Mouse (Mus musculus) T-helper 2 cell (primary cell): ENCODE measurements around the gene Ccdc107.

ENCODE experiments used
- in situ Hi-C: fragments of 300-600 bp; cut with MboI, MseI; formaldehyde crosslinking; loops from one replicate; pipeline ENCODE4 v1.15.1; 2025; ENCODE audit warnings: high pct_unique_total_duplicates

The Ccdc107 gene

GRCm38 (mm10) chr4:43511675-43512454 lies 19.2 kb downstream of the Ccdc107 start:
- in situ Hi-C loops = no loop called here

- in situ Hi-C loops = no loop called here
These were observed 20.0 kb downstream of the Ccdc107 start for GRCm38 (mm10) chr4:43512653-43513052.

GRCm38 (mm10) chr4:43513300-43513699 lies 20.6 kb downstream of the Ccdc107 start:
- in situ Hi-C loops = no loop called here

- in situ Hi-C loops = no loop called here
These were observed 21.1 kb downstream of the Ccdc107 start for GRCm38 (mm10) chr4:43513791-43514190.

- in situ Hi-C loops = no loop called here
These were observed 23.3 kb downstream of the Ccdc107 start for GRCm38 (mm10) chr4:43515764-43516708.

GRCm38 (mm10) chr4:43519551-43519950 lies 26.9 kb downstream of the Ccdc107 start:
- in situ Hi-C loops = no loop called here

- in situ Hi-C loops = no loop called here
These were observed 27.3 kb downstream of the Ccdc107 start for GRCm38 (mm10) chr4:43519956-43520355.

- in situ Hi-C loops = no loop called here
These were observed 35.2 kb downstream of the Ccdc107 start for GRCm38 (mm10) chr4:43527880-43528279.

- in situ Hi-C loops = no loop called here
These were observed 35.8 kb downstream of the Ccdc107 start for GRCm38 (mm10) chr4:43528487-43528886.

GRCm38 (mm10) chr4:43530081-43530501 lies 37.4 kb downstream of the Ccdc107 start:
- in situ Hi-C loops = no loop called here

GRCm38 (mm10) chr4:43530581-43530980 lies 37.9 kb downstream of the Ccdc107 start:
- in situ Hi-C loops = no loop called here

GRCm38 (mm10) chr4:43533270-43533669 lies 40.6 kb downstream of the Ccdc107 start:
- in situ Hi-C loops = no loop called here

GRCm38 (mm10) chr4:43535628-43536027 lies 42.9 kb downstream of the Ccdc107 start:
- in situ Hi-C loops = no loop called here

GRCm38 (mm10) chr4:43536031-43536430 lies 43.3 kb downstream of the Ccdc107 start:
- in situ Hi-C loops = no loop called here

- in situ Hi-C loops = no loop called here
These were observed 49.3 kb downstream of the Ccdc107 start for GRCm38 (mm10) chr4:43542044-43542443.
